Mouse (Mus musculus) forebrain, embryonic 12.5 days (tissue): ENCODE data around the gene 4833423E24Rik. TPM values are rescaled to one million over a fixed set of nuclear protein-coding genes. Genes with fewer than 3 reads are reported as not detected.

ENCODE experiments used
- ATAC-seq: fragments of 200-750 bp; cut with Nextera tagmentation; 2 replicates; pipeline ENCODE4 v1.8.0; 2017; ENCODE audit warnings: moderate TSS enrichment; ENCODE audit not compliant: low FRiP score
- H3K27ac ChIP-seq: fragments of 300-500 bp; sonication (generic); 2 replicates; pipeline ENCODE4 v1.5.1; 2016; ENCODE audit warnings: mild to moderate bottlenecking
- H3K27me3 ChIP-seq: fragments of 300-500 bp; sonication (generic); 2 replicates; pipeline ENCODE4 v1.6.1; 2016; ENCODE audit warnings: mild to moderate bottlenecking
- H3K36me3 ChIP-seq: fragments of 300-500 bp; sonication (generic); replicated peaks from 2 replicates; pipeline ENCODE4 v1.6.1; 2016; ENCODE audit warnings: mild to moderate bottlenecking
- H3K4me1 ChIP-seq: fragments of 300-500 bp; sonication (generic); 2 replicates; pipeline ENCODE4 v1.6.1; 2016
- H3K4me2 ChIP-seq: fragments of 300-500 bp; sonication (generic); 2 replicates; pipeline ENCODE4 v1.6.1; 2016; ENCODE audit warnings: mild to moderate bottlenecking, moderate library complexity
- H3K4me3 ChIP-seq: fragments of 300-500 bp; sonication (generic); replicated peaks from 2 replicates; pipeline ENCODE4 v1.5.1; 2016; ENCODE audit warnings: mild to moderate bottlenecking
- H3K9ac ChIP-seq: fragments of 300-500 bp; sonication (generic); 2 replicates; pipeline ENCODE4 v1.6.1; 2016; ENCODE audit warnings: mild to moderate bottlenecking
- H3K9me3 ChIP-seq: fragments of 300-500 bp; sonication (generic); 2 replicates; pipeline ENCODE4 v1.6.1; 2016
- WGBS: fragments of 180-500 bp; shearing (Covaris S2); methylation state at CpG from one replicate; pipeline ENCODE4 v1.1.7; 2016; 5-methylcytosine and 5-hydroxymethylcytosine counted together
- polyA plus RNA-seq: library from polyadenylated mRNA; unstranded; fragments of >200 nt; fragmentation: Nextera tagmentation; extraction: Ambion mirVana; gene quantifications from 2 replicates; pipeline ENCODE4 v1.2.1, GENCODE M21; 2016

The 4833423E24Rik gene
- polyA plus RNA-seq = not detected in 2 replicates

- Histone ChIP-seq H3K9ac (no peak within 1 kb of the TSS), H3K27me3 (no peaks in the 10 kb centered on the region), H3K27ac (no peak within 1 kb of the TSS), H3K9me3 (no peaks in the 10 kb centered on the region), H3K36me3 (no peaks in the 10 kb centered on the region), H3K4me1 (no peaks in the 10 kb centered on the region), H3K4me2 (no peak within 1 kb of the TSS), H3K4me3 (no peak within 1 kb of the TSS)
- ATAC-seq = no peak
- WGBS = 36% methylated on average over 3 of the region's 4 CpGs
Measured at GRCm38 (mm10) chr2:85518879-85519278, at the start of gene 4833423E24Rik. 4833423E24Rik (minus strand) TSS chr2:85519024.

- 19% methylated on average over 4 of the region's 4 CpGs for WGBS
- Histone ChIP-seq H3K4me3 (no peak overlapping the region), H3K36me3 (no peaks in the 10 kb centered on the region), H3K4me1 (no peaks in the 10 kb centered on the region), H3K4me2 (no peak overlapping the region), H3K9ac (no peak overlapping the region), H3K27ac (no peak overlapping the region), H3K9me3 (no peaks in the 10 kb centered on the region), H3K27me3 (no peaks in the 10 kb centered on the region)
- ATAC-seq = peak; percentile 76
Measured at GRCm38 (mm10) chr2:85561187-85561586, 42.4 kb upstream of the 4833423E24Rik start.

- Histone ChIP-seq H3K4me1 (no peaks in the 10 kb centered on the region), H3K9ac (no peak overlapping the region), H3K9me3 (no peaks in the 10 kb centered on the region), H3K4me2 (no peak overlapping the region), H3K27ac (no peak overlapping the region), H3K27me3 (no peaks in the 10 kb centered on the region), H3K4me3 (no peak overlapping the region), H3K36me3 (no peaks in the 10 kb centered on the region)
- no peak for ATAC-seq
- 79% methylated on average over 4 of the region's 4 CpGs for WGBS
Measured at GRCm38 (mm10) chr2:85560226-85560625, 41.4 kb upstream of the 4833423E24Rik start.

- Histone ChIP-seq H3K4me1 (no peaks in the 10 kb centered on the region), H3K36me3 (no peaks in the 10 kb centered on the region), H3K27me3 (no peaks in the 10 kb centered on the region), H3K4me3 (no peak overlapping the region), H3K9me3 (no peaks in the 10 kb centered on the region), H3K9ac (no peak overlapping the region), H3K4me2 (no peak overlapping the region), H3K27ac (no peak overlapping the region)
- WGBS = 75% methylated on average over 1 of the region's 1 CpGs
- no peak for ATAC-seq
Measured at GRCm38 (mm10) chr2:85554806-85555205, 36.0 kb upstream of the 4833423E24Rik start.

GRCm38 (mm10) chr2:85533934-85534333 is 15.1 kb upstream of the 4833423E24Rik start:
- Histone ChIP-seq H3K4me1 (no peaks in the 10 kb centered on the region), H3K36me3 (no peaks in the 10 kb centered on the region), H3K27ac (no peak overlapping the region), H3K4me3 (no peak overlapping the region), H3K9ac (no peak overlapping the region), H3K4me2 (no peak overlapping the region), H3K9me3 (no peaks in the 10 kb centered on the region), H3K27me3 (no peaks in the 10 kb centered on the region)
- 94% methylated on average over 1 of the region's 1 CpGs for WGBS
- ATAC-seq = no peak

- H3K27ac ChIP-seq = no peak overlapping the region
- ATAC-seq = no peak
- H3K4me2 ChIP-seq = no peak overlapping the region
- no peaks in the 10 kb centered on the region for H3K36me3 ChIP-seq
- H3K9me3 ChIP-seq = no peaks in the 10 kb centered on the region
- no peak overlapping the region for H3K9ac ChIP-seq
- no peaks in the 10 kb centered on the region for H3K27me3 ChIP-seq
- H3K4me1 ChIP-seq = no peaks in the 10 kb centered on the region
- WGBS = 83% methylated on average over 2 of the region's 2 CpGs
- H3K4me3 ChIP-seq = no peak overlapping the region
Measured at GRCm38 (mm10) chr2:85532082-85532778, 13.4 kb upstream of the 4833423E24Rik start.

- H3K4me2 ChIP-seq = no peak overlapping the region
- H3K9me3 ChIP-seq = no peaks in the 10 kb centered on the region
- H3K4me1 ChIP-seq = no peaks in the 10 kb centered on the region
- H3K4me3 ChIP-seq = no peak overlapping the region
- no peaks in the 10 kb centered on the region for H3K27me3 ChIP-seq
- ATAC-seq = no peak
- H3K27ac ChIP-seq = no peak overlapping the region
- H3K36me3 ChIP-seq = no peaks in the 10 kb centered on the region
- 67% methylated on average over 2 of the region's 2 CpGs for WGBS
- no peak overlapping the region for H3K9ac ChIP-seq
Measured at GRCm38 (mm10) chr2:85522859-85523489, 4.2 kb upstream of the 4833423E24Rik start.

GRCm38 (mm10) chr2:85518292-85518691 is 532 bp downstream of the 4833423E24Rik start:
- H3K27me3 ChIP-seq = no peaks in the 10 kb centered on the region
- no peaks in the 10 kb centered on the region for H3K36me3 ChIP-seq
- ATAC-seq = no peak
- no peak overlapping the region for H3K4me2 ChIP-seq
- no peak overlapping the region for H3K4me3 ChIP-seq
- H3K4me1 ChIP-seq = no peaks in the 10 kb centered on the region
- no peak overlapping the region for H3K27ac ChIP-seq
- 95% methylated on average over 10 of the region's 10 CpGs for WGBS
- H3K9ac ChIP-seq = no peak overlapping the region
- H3K9me3 ChIP-seq = no peaks in the 10 kb centered on the region

GRCm38 (mm10) chr2:85510376-85510775 is 8.4 kb downstream of the 4833423E24Rik start:
- Histone ChIP-seq H3K9ac (no peak overlapping the region), H3K4me3 (no peak overlapping the region), H3K9me3 (no peaks in the 10 kb centered on the region), H3K36me3 (no peaks in the 10 kb centered on the region), H3K4me2 (no peak overlapping the region), H3K27me3 (no peaks in the 10 kb centered on the region), H3K4me1 (no peaks in the 10 kb centered on the region), H3K27ac (no peak overlapping the region)
- ATAC-seq = no peak
- WGBS = 82% methylated on average over 3 of the region's 3 CpGs

- no peak for ATAC-seq
- no peak overlapping the region for H3K4me3 ChIP-seq
- H3K27me3 ChIP-seq = no peaks in the 10 kb centered on the region
- H3K27ac ChIP-seq = no peak overlapping the region
- H3K9ac ChIP-seq = no peak overlapping the region
- WGBS = 81% methylated on average over 5 of the region's 5 CpGs
- H3K36me3 ChIP-seq = no peaks in the 10 kb centered on the region
- H3K9me3 ChIP-seq = no peaks in the 10 kb centered on the region
- no peaks in the 10 kb centered on the region for H3K4me1 ChIP-seq
- H3K4me2 ChIP-seq = no peak overlapping the region
Measured at GRCm38 (mm10) chr2:85490396-85490795, 28.4 kb downstream of the 4833423E24Rik start.

- ATAC-seq = no peak
- Histone ChIP-seq H3K4me2 (no peak overlapping the region), H3K36me3 (no peaks in the 10 kb centered on the region), H3K4me3 (no peak overlapping the region), H3K9me3 (no peaks in the 10 kb centered on the region; the same call in 1 of the 2 replicates), H3K27me3 (no peaks in the 10 kb centered on the region), H3K27ac (no peak overlapping the region), H3K9ac (no peak overlapping the region), H3K4me1 (no peaks in the 10 kb centered on the region)
- WGBS = 86% methylated on average over 3 of the region's 3 CpGs
Measured at GRCm38 (mm10) chr2:85466801-85467325, 52.0 kb downstream of the 4833423E24Rik start.

- WGBS = 15% methylated on average over 1 of the region's 1 CpGs
Measured at GRCm38 (mm10) chr2:85443539-85443938, 75.3 kb downstream of the 4833423E24Rik start, which contains the start of gene Olfr995. Olfr995 (minus strand) TSS chr2:85443639.

GRCm38 (mm10) chr2:85442546-85442945 is 76.3 kb downstream of the 4833423E24Rik start:
- Histone ChIP-seq H3K4me3 (no peak overlapping the region), H3K36me3 (no peaks in the 10 kb centered on the region), H3K4me2 (no peak overlapping the region), H3K27ac (no peak overlapping the region), H3K27me3 (no peaks in the 10 kb centered on the region), H3K9ac (no peak overlapping the region), H3K4me1 (no peaks in the 10 kb centered on the region), H3K9me3 (no peaks in the 10 kb centered on the region)
- ATAC-seq = no peak

More at GRCm38 (mm10) chr2:85443539-85443938, 75.3 kb downstream of the 4833423E24Rik start, which contains the start of gene Olfr995:
- Histone ChIP-seq H3K27ac (no peak within 1 kb of the TSS), H3K27me3 (no peaks in the 10 kb centered on the region), H3K4me1 (no peaks in the 10 kb centered on the region), H3K4me2 (no peak within 1 kb of the TSS), H3K9me3 (no peaks in the 10 kb centered on the region), H3K9ac (no peak within 1 kb of the TSS), H3K4me3 (no peak within 1 kb of the TSS), H3K36me3 (no peaks in the 10 kb centered on the region)
- no peak for ATAC-seq
